Mouse (Mus musculus): ENCODE measurements around the gene Arl11.

Arl11 gene

GRCm38 (mm10) chr14:61327618-61328450 lies 18.3 kb downstream of the Arl11 start:
- DNase-seq (ENCODE audit: low read depth, low spot score) = no peak

GRCm38 (mm10) chr14:61330591-61330990 lies 21.0 kb downstream of the Arl11 start:
- DNase-seq (ENCODE audit: low read depth, low spot score) = no peak

GRCm38 (mm10) chr14:61330996-61331561 lies 21.5 kb downstream of the Arl11 start:
- peak; percentile 76 for DNase-seq (ENCODE audit: low read depth, low spot score)

GRCm38 (mm10) chr14:61339381-61339780 lies 29.8 kb downstream of the Arl11 start:
- DNase-seq (ENCODE audit: low read depth, low spot score) = no peak

GRCm38 (mm10) chr14:61344590-61344989 lies 35.0 kb downstream of the Arl11 start:
- no peak for DNase-seq (ENCODE audit: low read depth, low spot score)

GRCm38 (mm10) chr14:61346827-61347698 lies 37.5 kb downstream of the Arl11 start:
- DNase-seq (ENCODE audit: low read depth, low spot score) = no peak

GRCm38 (mm10) chr14:61349876-61350275 lies 40.3 kb downstream of the Arl11 start:
- DNase-seq (ENCODE audit: low read depth, low spot score) = no peak

- no peak for DNase-seq (ENCODE audit: low read depth, low spot score)
Measured at GRCm38 (mm10) chr14:61350808-61351207, 41.3 kb downstream of the Arl11 start.

- no peak for DNase-seq (ENCODE audit: low read depth, low spot score)
Measured at GRCm38 (mm10) chr14:61354251-61355235, 45.0 kb downstream of the Arl11 start.

GRCm38 (mm10) chr14:61360131-61360980 lies 50.8 kb downstream of the Arl11 start, which contains the start of gene Ebpl:
Gene Ebpl, minus strand, starts transcription at chr14:61360439.
- peak; percentile 72 for DNase-seq (ENCODE audit: low read depth, low spot score)

- DNase-seq (ENCODE audit: low read depth, low spot score) = no peak
Measured at GRCm38 (mm10) chr14:61360981-61361511, 51.5 kb downstream of the Arl11 start.
